Mouse (Mus musculus) megakaryocyte, embryonic 14.5 days (primary cell): Measurements from ENCODE around the gene Pilrb1. TPM values are rescaled to one million over a fixed set of nuclear protein-coding genes. Genes with fewer than 3 reads are reported as not detected.
"Not testable (repeated sequence)": the region's sequence is repeated elsewhere in the genome, so short reads cannot be mapped to it uniquely, and the experiment has no call there.

Experiments
- H3K27me3 ChIP-seq: replicated peaks from 2 replicates; pipeline ENCODE3; 2012; ENCODE audit warnings: inconsistent platforms
- H3K36me3 ChIP-seq: replicated peaks from 2 replicates; pipeline ENCODE3; 2012; ENCODE audit warnings: low read length, inconsistent platforms, mixed read lengths
- H3K4me1 ChIP-seq: 2 replicates; pipeline ENCODE4 v1.6.1; 2012; ENCODE audit warnings: inconsistent platforms
- H3K4me3 ChIP-seq: replicated peaks from 2 replicates; pipeline ENCODE3; 2012; ENCODE audit warnings: moderate library complexity, mild to moderate bottlenecking, inconsistent platforms
- H3K9me3 ChIP-seq: 2 replicates; pipeline ENCODE4 v1.6.1; 2012; ENCODE audit warnings: inconsistent platforms
- FLI1 ChIP-seq: IDR thresholded peaks from 2 replicates; pipeline ENCODE4 v1.6.1; 2012; ENCODE audit warnings: low read length, inconsistent platforms, mixed read lengths
- GATA1 ChIP-seq: IDR thresholded peaks from 3 replicates; pipeline ENCODE4 v1.6.1; 2012; ENCODE audit warnings: mixed read lengths, low read length, inconsistent platforms, borderline replicate concordance
- polyA plus RNA-seq: library from polyadenylated mRNA; stranded (reverse); fragments of >175 nt; gene quantifications from 2 replicates; pipeline ENCODE4 v1.2.3, GENCODE M21; 2012; ENCODE audit warnings: low replicate concordance; ENCODE audit not compliant: insufficient read depth

Pilrb1 gene
- polyA plus RNA-seq, 1 experiment = not detected

GRCm38 (mm10) chr5:137854907-137855306, 3.0 kb downstream of the Pilrb1 start:
- not testable (repeated sequence) for H3K4me1 ChIP-seq, H3K36me3 ChIP-seq, H3K9me3 ChIP-seq, H3K27me3 ChIP-seq, H3K4me3 ChIP-seq

- not testable (repeated sequence) for H3K9me3 ChIP-seq, H3K4me1 ChIP-seq, H3K27me3 ChIP-seq, H3K4me3 ChIP-seq, H3K36me3 ChIP-seq
Observed at GRCm38 (mm10) chr5:137850313-137850712, 7.6 kb downstream of the Pilrb1 start.

GRCm38 (mm10) chr5:137837110-137837509, 20.8 kb downstream of the Pilrb1 start:
- H3K36me3 ChIP-seq, H3K27me3 ChIP-seq: not testable (repeated sequence)

GRCm38 (mm10) chr5:137836611-137837010, 21.3 kb downstream of the Pilrb1 start:
- no peaks in the 10 kb centered on the region for H3K9me3 ChIP-seq
- H3K27me3 ChIP-seq = peaks cover 2% of the 10 kb centered on the region
- no peak overlapping the region for H3K4me3 ChIP-seq
- H3K4me1 ChIP-seq = no peaks in the 10 kb centered on the region
- H3K36me3 ChIP-seq = no peaks in the 10 kb centered on the region
- TF ChIP-seq GATA1 (no peak), FLI1 (no peak)

More at GRCm38 (mm10) chr5:137837110-137837509, 20.8 kb downstream of the Pilrb1 start:
- not testable (repeated sequence) for H3K9me3 ChIP-seq, H3K4me3 ChIP-seq, H3K4me1 ChIP-seq

- not testable (repeated sequence) for H3K9me3 ChIP-seq, H3K4me1 ChIP-seq, H3K4me3 ChIP-seq, H3K36me3 ChIP-seq, H3K27me3 ChIP-seq
Observed at GRCm38 (mm10) chr5:137835966-137836520, 21.9 kb downstream of the Pilrb1 start, which contains the start of gene Pilra. Gene Pilra, minus strand, starts transcription at chr5:137836281.

- Histone ChIP-seq H3K9me3 (no peaks in the 10 kb centered on the region), H3K4me1 (peaks cover 19% of the 10 kb centered on the region), H3K27me3 (peaks cover 2% of the 10 kb centered on the region), H3K36me3 (no peaks in the 10 kb centered on the region), H3K4me3 (no peak overlapping the region)
- TF ChIP-seq FLI1 (no peak), GATA1 (no peak)
Observed at GRCm38 (mm10) chr5:137833500-137833899, 24.4 kb downstream of the Pilrb1 start.

- TF ChIP-seq GATA1 (no peak), FLI1 (no peak)
- no peaks in the 10 kb centered on the region for H3K9me3 ChIP-seq
- no peak overlapping the region for H3K4me3 ChIP-seq
Observed at GRCm38 (mm10) chr5:137831506-137831905, 26.4 kb downstream of the Pilrb1 start.

GRCm38 (mm10) chr5:137831106-137831505, 26.8 kb downstream of the Pilrb1 start:
- Histone ChIP-seq H3K27me3 (peaks cover 2% of the 10 kb centered on the region), H3K36me3 (no peaks in the 10 kb centered on the region), H3K9me3 (no peaks in the 10 kb centered on the region), H3K4me1 (peaks cover 19% of the 10 kb centered on the region), H3K4me3 (no peak overlapping the region)
- TF ChIP-seq FLI1 = no peak
- no peak for TF ChIP-seq GATA1

More at GRCm38 (mm10) chr5:137831506-137831905, 26.4 kb downstream of the Pilrb1 start:
- H3K27me3 ChIP-seq = peaks cover 2% of the 10 kb centered on the region
- H3K36me3 ChIP-seq = no peaks in the 10 kb centered on the region
- H3K4me1 ChIP-seq = peaks cover 19% of the 10 kb centered on the region

GRCm38 (mm10) chr5:137830238-137830637, 27.7 kb downstream of the Pilrb1 start:
- Histone ChIP-seq H3K4me3 (no peak overlapping the region), H3K27me3 (peaks cover 2% of the 10 kb centered on the region), H3K36me3 (no peaks in the 10 kb centered on the region), H3K9me3 (no peaks in the 10 kb centered on the region), H3K4me1 (peaks cover 19% of the 10 kb centered on the region)
- no peak for TF ChIP-seq FLI1
- no peak for TF ChIP-seq GATA1

- no peak for TF ChIP-seq GATA1
- no peak for TF ChIP-seq FLI1
- peaks cover 19% of the 10 kb centered on the region for H3K4me1 ChIP-seq
Observed at GRCm38 (mm10) chr5:137828694-137829093, 29.2 kb downstream of the Pilrb1 start.

GRCm38 (mm10) chr5:137826421-137826820, 31.5 kb downstream of the Pilrb1 start:
- Histone ChIP-seq H3K9me3 (no peaks in the 10 kb centered on the region), H3K4me1 (peaks cover 21% of the 10 kb centered on the region), H3K4me3 (no peak overlapping the region), H3K36me3 (no peaks in the 10 kb centered on the region), H3K27me3 (peaks cover 3% of the 10 kb centered on the region)
- no peak for TF ChIP-seq GATA1
- TF ChIP-seq FLI1 = no peak

More at GRCm38 (mm10) chr5:137828694-137829093, 29.2 kb downstream of the Pilrb1 start:
- Histone ChIP-seq H3K27me3 (no peaks in the 10 kb centered on the region), H3K4me3 (no peak overlapping the region), H3K36me3 (no peaks in the 10 kb centered on the region), H3K9me3 (no peaks in the 10 kb centered on the region)
